In the genomic region with DNA sequence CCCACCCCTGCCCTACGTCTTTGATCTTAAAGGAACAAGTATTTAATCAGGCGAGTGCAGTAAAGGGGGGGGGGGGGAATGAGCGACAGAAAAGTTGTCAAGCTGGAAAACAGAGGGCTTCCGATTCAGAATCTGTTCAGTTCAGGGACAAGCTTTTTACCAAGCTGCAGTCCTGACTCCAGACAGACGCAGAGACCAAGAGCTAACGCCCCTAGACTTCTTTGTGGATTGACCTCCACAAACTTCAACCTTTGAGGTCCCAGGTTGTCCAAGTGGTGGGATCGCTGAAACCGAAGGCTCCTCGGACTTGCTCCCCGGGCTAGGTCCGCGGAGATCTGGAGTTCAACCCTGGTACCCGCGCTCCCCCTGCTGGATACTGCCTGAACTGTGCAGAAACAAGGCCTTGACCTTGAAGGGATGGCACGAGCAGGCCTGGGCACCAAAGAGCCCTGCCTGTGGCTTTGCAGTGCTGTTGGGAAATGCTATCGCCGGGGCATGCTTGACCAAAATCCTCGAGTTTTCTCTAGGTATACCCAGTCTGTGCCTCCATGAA, we compare ENCODE assay signal across 8 mouse cellular contexts. TPM values are rescaled to one million over a fixed set of nuclear protein-coding genes. Genes with fewer than 3 reads are reported as not detected.
DNase-seq lines count a peak whose midpoint lies in the region; ATAC-seq and TF ChIP-seq lines count a peak whose summit lies in the region.

No protein-coding gene starts in this region.

- peaks cover 62% of the 10 kb centered on the region for H3K27me3 ChIP-seq in embryonic facial prominence, embryonic 13.5 days
- H3K27me3 ChIP-seq in limb, embryonic 13.5 days = peaks cover 60% of the 10 kb centered on the region
- H3K27me3 ChIP-seq in midbrain, embryonic 15.5 days (replicated peaks) = peaks cover 36% of the 10 kb centered on the region
- H3K27me3 ChIP-seq in spleen, adult 2 months (ENCODE audit: control insufficient read depth, insufficient read depth, low read length) = peaks cover 17% of the 10 kb centered on the region

- H3K4me2 ChIP-seq in embryonic facial prominence, embryonic 13.5 days = peak overlapping the region; percentile 60
- H3K4me2 ChIP-seq in limb, embryonic 13.5 days (replicated peaks) = peak overlapping the region; percentile 64
- peak overlapping the region; percentile 67 for H3K4me2 ChIP-seq in midbrain, embryonic 15.5 days

- H3K36me3 ChIP-seq in embryonic facial prominence, embryonic 13.5 days = no peaks in the 10 kb centered on the region
- no peaks in the 10 kb centered on the region for H3K36me3 ChIP-seq in limb, embryonic 13.5 days
- no peaks in the 10 kb centered on the region for H3K36me3 ChIP-seq in midbrain, embryonic 15.5 days (replicated peaks)
- H3K36me3 ChIP-seq in spleen, adult 2 months (ENCODE audit: control insufficient read depth, insufficient read depth, low read length) = no peaks in the 10 kb centered on the region

- DNase-seq in 3T3-L1 (ENCODE audit: low read depth, low spot score) = peak; percentile 86
- DNase-seq in adrenal gland, postnatal 36 days = peak; percentile 95 to 96
- DNase-seq in heart, adult 18-20 months = peak; percentile 92 to 99
- peak; percentile 96 for DNase-seq in kidney, adult 18-20 months
- peak; percentile 73 to 91 for DNase-seq in spleen, adult 2 months (ENCODE audit: low read depth in 1 of 2, low spot score in 2 of 2)

- no peak for TF ChIP-seq POLR2A in spleen, adult 2 months (IDR thresholded peaks at IDR 0.05; ENCODE audit: low read depth, low read length)

- H3K9ac ChIP-seq in embryonic facial prominence, embryonic 13.5 days = no peak overlapping the region
- no peak overlapping the region; the same call in 1 of the 2 replicates for H3K9ac ChIP-seq in limb, embryonic 13.5 days
- peak overlapping the region; percentile 48; the same call in 1 of the 2 replicates for H3K9ac ChIP-seq in midbrain, embryonic 15.5 days

- H3K27ac ChIP-seq in embryonic facial prominence, embryonic 13.5 days = no peak overlapping the region
- H3K27ac ChIP-seq in limb, embryonic 13.5 days = no peak overlapping the region
- peak overlapping the region; percentile 86 for H3K27ac ChIP-seq in midbrain, embryonic 15.5 days
- H3K27ac ChIP-seq in spleen, adult 2 months (ENCODE audit: insufficient read depth, low read length) = no peak overlapping the region

- peak; percentile 97 for TF ChIP-seq CTCF in spleen, adult 2 months (IDR thresholded peaks at IDR 0.05; ENCODE audit: extremely low read depth, insufficient read depth, insufficient read length, insufficient replicate concordance)

- H3K9me3 ChIP-seq in embryonic facial prominence, embryonic 13.5 days = no peaks in the 10 kb centered on the region
- H3K9me3 ChIP-seq in limb, embryonic 13.5 days = no peaks in the 10 kb centered on the region
- H3K9me3 ChIP-seq in midbrain, embryonic 15.5 days = no peaks in the 10 kb centered on the region

- H3K4me3 ChIP-seq in embryonic facial prominence, embryonic 13.5 days = peak overlapping the region; percentile 34
- peak overlapping the region; percentile 42 for H3K4me3 ChIP-seq in limb, embryonic 13.5 days
- H3K4me3 ChIP-seq in midbrain, embryonic 15.5 days = peak overlapping the region; percentile 42
- peak overlapping the region; percentile 58 for H3K4me3 ChIP-seq in spleen, adult 2 months (ENCODE audit: extremely low read depth, insufficient read depth, insufficient read length)

- peaks cover 36% of the 10 kb centered on the region for H3K4me1 ChIP-seq in embryonic facial prominence, embryonic 13.5 days
- peaks cover 43% of the 10 kb centered on the region for H3K4me1 ChIP-seq in limb, embryonic 13.5 days
- H3K4me1 ChIP-seq in midbrain, embryonic 15.5 days = peaks cover 43% of the 10 kb centered on the region
- 0 out of 2 replicates have a peak, but pooled peaks cover 2% of the 10 kb centered on the region for H3K4me1 ChIP-seq in spleen, adult 2 months (ENCODE audit: control insufficient read depth, insufficient read depth, insufficient read length)

- WGBS in embryonic facial prominence, embryonic 13.5 days = 4% methylated on average over 18 of the region's 18 CpGs
- WGBS in limb, embryonic 13.5 days = 3% methylated on average over 18 of the region's 18 CpGs
- WGBS in midbrain, embryonic 15.5 days = 5% methylated on average over 18 of the region's 18 CpGs
- 2% methylated on average over 18 of the region's 18 CpGs for WGBS in spleen, adult 2 months

- no peak; the same call in 1 of the 2 replicates for ATAC-seq in embryonic facial prominence, embryonic 13.5 days (ENCODE audit: insufficient number of reproducible peaks, insufficient read depth, low FRiP score, low TSS enrichment, low read depth)
- peak; percentile 79; the same call in 1 of the 2 replicates for ATAC-seq in limb, embryonic 13.5 days (ENCODE audit: low FRiP score, low read depth)
- peak; percentile 34; the same call in 1 of the 2 replicates for ATAC-seq in midbrain, embryonic 15.5 days (replicated peaks)

RNA-seq across cellular contexts. Expression of a gene that starts 0.4 kb away (rescaled TPM):
- total RNA-seq in adrenal gland, postnatal 36 days (2021) = 1 to 10 TPM; 2.3 to 3.3 TPM
- polyA plus RNA-seq in embryonic facial prominence, embryonic 13.5 days (2015; fragmentation: Nextera tagmentation; extraction: Ambion mirVana) = 0.76 and 1.4 TPM in 2 replicates
- total RNA-seq in heart, adult 18-20 months (2021) = 1 to 10 TPM in 1 of 2 experiments, under 1 TPM in 1; 0.42 to 1.7 TPM
- polyA plus RNA-seq in limb, embryonic 13.5 days (2015; fragmentation: Nextera tagmentation; extraction: Ambion mirVana) = 2.0 and 2.1 TPM in 2 replicates
- polyA plus RNA-seq in midbrain, embryonic 15.5 days (2015; fragmentation: Nextera tagmentation; extraction: Ambion mirVana) = 44.4 and 55.1 TPM in 2 replicates
- 0.28 and 0.67 TPM in 2 replicates for polyA plus RNA-seq in spleen, adult 2 months (2012; rRNA removed)

RNA-seq across cellular contexts. Expression of a gene that starts 0.4 kb away (rescaled TPM):
- 10 to 100 TPM; 23.7 to 32.1 TPM for total RNA-seq in adrenal gland, postnatal 36 days (2021)
- polyA plus RNA-seq in embryonic facial prominence, embryonic 13.5 days (2015; fragmentation: Nextera tagmentation; extraction: Ambion mirVana) = 75.6 and 79.6 TPM in 2 replicates
- total RNA-seq in heart, adult 18-20 months (2021) = 10 to 100 TPM; 19.2 to 19.8 TPM
- 207 and 210 TPM in 2 replicates for polyA plus RNA-seq in limb, embryonic 13.5 days (2015; fragmentation: Nextera tagmentation; extraction: Ambion mirVana)
- 36.1 and 46.9 TPM in 2 replicates for polyA plus RNA-seq in midbrain, embryonic 15.5 days (2015; fragmentation: Nextera tagmentation; extraction: Ambion mirVana)
- 21.9 and 27.7 TPM in 2 replicates for polyA plus RNA-seq in spleen, adult 2 months (2012; rRNA removed)

RNA-seq across cellular contexts. Expression of a gene that starts 45.1 kb away (rescaled TPM):
- total RNA-seq in adrenal gland, postnatal 36 days (2021) = 10 to 100 TPM; 22.4 to 24.2 TPM
- 14.4 and 15.2 TPM in 2 replicates for polyA plus RNA-seq in embryonic facial prominence, embryonic 13.5 days (2015; fragmentation: Nextera tagmentation; extraction: Ambion mirVana)
- 1 to 10 TPM; 8.1 to 8.8 TPM for total RNA-seq in heart, adult 18-20 months (2021)
- 15.3 and 18.2 TPM in 2 replicates for polyA plus RNA-seq in limb, embryonic 13.5 days (2015; fragmentation: Nextera tagmentation; extraction: Ambion mirVana)
- polyA plus RNA-seq in midbrain, embryonic 15.5 days (2015; fragmentation: Nextera tagmentation; extraction: Ambion mirVana) = 3.9 and 5.0 TPM in 2 replicates
- 91.6 and 121 TPM in 2 replicates for polyA plus RNA-seq in spleen, adult 2 months (2012; rRNA removed)

RNA-seq across cellular contexts. Expression of a gene that starts 48.4 kb away (rescaled TPM):
- 10 to 100 TPM; 15.7 to 19.2 TPM for total RNA-seq in adrenal gland, postnatal 36 days (2021)
- 43.1 and 45.0 TPM in 2 replicates for polyA plus RNA-seq in embryonic facial prominence, embryonic 13.5 days (2015; fragmentation: Nextera tagmentation; extraction: Ambion mirVana)
- total RNA-seq in heart, adult 18-20 months (2021) = 10 to 100 TPM; 10.2 to 10.5 TPM
- 44.2 and 45.6 TPM in 2 replicates for polyA plus RNA-seq in limb, embryonic 13.5 days (2015; fragmentation: Nextera tagmentation; extraction: Ambion mirVana)
- 136 and 140 TPM in 2 replicates for polyA plus RNA-seq in midbrain, embryonic 15.5 days (2015; fragmentation: Nextera tagmentation; extraction: Ambion mirVana)
- 55.5 and 63.5 TPM in 2 replicates for polyA plus RNA-seq in spleen, adult 2 months (2012; rRNA removed)

Comparison
In these comparisons a context has a peak if more than half of its experiments do, and no peak if none do; other contexts are left out.
1. RNA of a gene that starts 0.4 kb away (polyA plus RNA-seq): 44.4 to 55.1 TPM in midbrain, embryonic 15.5 days; 2.0 to 2.1 TPM in limb, embryonic 13.5 days, 0.76 to 1.4 TPM in embryonic facial prominence, embryonic 13.5 days and 0.28 to 0.67 TPM in spleen, adult 2 months; every median in the first group is over 10 times any median in the second.
2. Peak in every context shown above with its lines, with median percentiles within 50 percentile points of each other: DNase-seq, H3K4me2 ChIP-seq and H3K4me3 ChIP-seq.